Mouse (Mus musculus): Measurements from ENCODE around the gene Srrm4. TPM values are rescaled to one million over a fixed set of nuclear protein-coding genes. Genes with fewer than 3 reads are reported as not detected.

The Srrm4 gene
- total and polyA plus RNA-seq, 2 experiments from 2014 or later: 0.93 to 1.1 TPM

DNA sequence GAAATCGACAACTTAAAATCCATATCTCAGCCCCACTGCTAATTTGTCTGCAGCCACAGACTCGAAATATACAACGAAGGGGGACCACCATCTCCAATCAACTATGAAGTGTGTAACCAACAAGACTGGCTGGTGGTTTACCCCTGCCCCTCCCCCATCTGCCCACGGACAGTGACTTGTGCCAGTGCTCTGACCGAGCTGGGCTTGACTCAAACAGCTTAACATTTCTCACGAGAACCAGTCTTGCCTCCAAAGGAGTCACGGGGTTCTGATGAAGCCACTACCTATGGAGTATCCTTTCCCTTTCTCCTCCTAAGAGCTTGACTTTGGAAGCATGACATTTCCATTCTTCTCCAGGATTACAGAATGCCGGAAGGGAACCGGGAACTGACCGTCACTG lies 2.8 kb downstream of the Srrm4 start:
- TF ChIP-seq CTCF (IDR thresholded peaks at IDR 0.05; ENCODE audit: low read depth) (no peak), EP300 (IDR thresholded peaks at IDR 0.05; ENCODE audit: low read depth) (no peak)
- Histone ChIP-seq H3K4me3 (ENCODE audit: low read depth, low read length) (no peak overlapping the region), H3K36me3 (replicated peaks; ENCODE audit: control insufficient read depth, insufficient read depth, low read length) (no peaks in the 10 kb centered on the region), H3K27me3 (ENCODE audit: control insufficient read depth, insufficient read depth, low read length) (peaks cover 41% of the 10 kb centered on the region), H3K9me3 (replicated peaks; ENCODE audit: control insufficient read depth, low read length) (peaks cover 4% of the 10 kb centered on the region; the same call in 1 of the 2 replicates), H3K9ac (replicated peaks; ENCODE audit: low read depth, low read length) (no peak overlapping the region), H3K4me1 (ENCODE audit: control insufficient read depth, insufficient read depth) (no peaks in the 10 kb centered on the region), H3K4me2 (ENCODE audit: low read depth, low read length) (no peak overlapping the region), H3K27ac (ENCODE audit: low read depth) (no peak overlapping the region)
- ATAC-seq (ENCODE audit: insufficient read depth, low read depth): no peak
- DNase-seq (ENCODE audit: low spot score): no peak
- 42% methylated on average over 10 of the region's 10 CpGs for WGBS

DNA sequence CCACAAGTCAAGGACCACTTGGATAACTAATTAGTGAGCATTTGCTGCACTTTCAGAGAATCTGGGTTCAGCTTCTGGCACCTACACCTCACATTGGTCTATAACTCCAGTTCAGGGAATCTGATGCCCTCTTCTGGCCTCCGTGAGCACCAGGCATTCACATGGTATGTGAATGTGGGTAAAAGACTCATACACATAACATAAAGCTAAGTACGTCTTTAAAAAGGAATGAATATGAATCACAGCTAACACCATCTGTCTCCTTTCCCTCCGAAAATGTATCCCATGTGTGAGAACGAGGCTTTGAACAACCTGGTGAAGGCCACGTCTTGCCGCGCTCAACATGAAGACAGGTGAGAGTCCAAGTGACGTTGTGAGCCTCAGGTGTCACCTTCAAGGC lies 12.1 kb downstream of the Srrm4 start:
- WGBS: 82% methylated on average over 8 of the region's 8 CpGs
- Histone ChIP-seq H3K36me3 (replicated peaks; ENCODE audit: control insufficient read depth, insufficient read depth, low read length) (no peaks in the 10 kb centered on the region), H3K4me1 (ENCODE audit: control insufficient read depth, insufficient read depth) (no peaks in the 10 kb centered on the region), H3K27ac (ENCODE audit: low read depth) (no peak overlapping the region), H3K4me2 (ENCODE audit: low read depth, low read length) (no peak overlapping the region), H3K9me3 (replicated peaks; ENCODE audit: control insufficient read depth, low read length) (no peaks in the 10 kb centered on the region), H3K27me3 (ENCODE audit: control insufficient read depth, insufficient read depth, low read length) (no peaks in the 10 kb centered on the region), H3K4me3 (ENCODE audit: low read depth, low read length) (no peak overlapping the region), H3K9ac (replicated peaks; ENCODE audit: low read depth, low read length) (no peak overlapping the region)
- TF ChIP-seq EP300 (IDR thresholded peaks at IDR 0.05; ENCODE audit: low read depth) (no peak), CTCF (IDR thresholded peaks at IDR 0.05; ENCODE audit: low read depth) (no peak)
- DNase-seq (ENCODE audit: low spot score) (no peak), ATAC-seq (ENCODE audit: insufficient read depth, low read depth) (no peak)

DNA sequence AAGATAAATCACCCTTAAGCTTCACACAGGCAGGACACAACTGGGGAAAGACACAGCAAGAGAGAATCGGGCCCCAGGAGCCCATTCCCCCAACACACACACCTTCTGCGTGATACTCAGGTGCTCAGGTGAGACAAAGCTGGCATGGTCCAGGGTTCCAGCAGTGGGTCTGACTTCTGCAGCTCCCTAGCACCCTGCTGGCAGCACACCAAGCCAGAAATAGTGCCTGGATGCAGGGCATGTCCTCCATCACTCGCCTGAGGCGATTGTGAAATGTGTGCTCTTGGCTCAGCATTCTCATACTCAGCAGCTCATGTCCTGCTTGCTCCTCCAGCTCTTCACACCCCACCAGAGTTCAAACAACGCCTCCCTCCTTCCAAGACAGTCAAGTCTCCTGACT lies 14.5 kb downstream of the Srrm4 start:
- TF ChIP-seq CTCF (IDR thresholded peaks at IDR 0.05; ENCODE audit: low read depth): no peak
- no peak for TF ChIP-seq EP300 (IDR thresholded peaks at IDR 0.05; ENCODE audit: low read depth)
- no peak overlapping the region for H3K4me2 ChIP-seq (ENCODE audit: low read depth, low read length)
- H3K27me3 ChIP-seq (ENCODE audit: control insufficient read depth, insufficient read depth, low read length): no peaks in the 10 kb centered on the region
- H3K9me3 ChIP-seq (replicated peaks; ENCODE audit: control insufficient read depth, low read length): no peaks in the 10 kb centered on the region
- no peak overlapping the region for H3K9ac ChIP-seq (replicated peaks; ENCODE audit: low read depth, low read length)
- 62% methylated on average over 5 of the region's 5 CpGs for WGBS
- H3K4me3 ChIP-seq (ENCODE audit: low read depth, low read length): no peak overlapping the region
- no peaks in the 10 kb centered on the region for H3K36me3 ChIP-seq (replicated peaks; ENCODE audit: control insufficient read depth, insufficient read depth, low read length)
- no peaks in the 10 kb centered on the region for H3K4me1 ChIP-seq (ENCODE audit: control insufficient read depth, insufficient read depth)
- DNase-seq (ENCODE audit: low spot score) (no peak), ATAC-seq (ENCODE audit: insufficient read depth, low read depth) (no peak)
- H3K27ac ChIP-seq (ENCODE audit: low read depth): no peak overlapping the region

DNA sequence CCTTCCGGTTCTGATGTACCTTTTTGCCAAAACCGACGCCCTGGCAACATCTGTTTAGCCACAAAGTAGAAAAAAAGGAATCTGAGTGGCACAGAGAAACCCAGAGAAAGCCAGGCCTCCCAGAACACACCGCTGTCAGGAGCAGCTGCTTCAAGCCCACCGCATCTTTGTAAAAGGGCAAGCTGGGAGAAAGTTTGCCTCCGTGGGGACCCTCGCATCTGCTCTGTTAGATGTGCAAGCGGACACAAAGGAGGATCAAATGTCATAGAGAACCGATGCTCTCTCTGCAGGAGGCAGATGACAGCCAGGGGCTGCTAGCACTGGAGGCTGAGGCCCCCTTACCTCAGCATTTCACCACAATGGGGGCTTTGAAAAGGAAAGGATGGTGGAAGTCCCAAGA lies 18.3 kb downstream of the Srrm4 start:
- no peak overlapping the region for H3K4me3 ChIP-seq (ENCODE audit: low read depth, low read length)
- H3K27ac ChIP-seq (ENCODE audit: low read depth): no peak overlapping the region
- 37% methylated on average over 9 of the region's 9 CpGs for WGBS
- H3K9me3 ChIP-seq (replicated peaks; ENCODE audit: control insufficient read depth, low read length): no peaks in the 10 kb centered on the region
- H3K4me1 ChIP-seq (ENCODE audit: control insufficient read depth, insufficient read depth): no peaks in the 10 kb centered on the region
- H3K27me3 ChIP-seq (ENCODE audit: control insufficient read depth, insufficient read depth, low read length): no peaks in the 10 kb centered on the region; the same call in 1 of the 2 replicates
- no peak overlapping the region for H3K4me2 ChIP-seq (ENCODE audit: low read depth, low read length)
- no peaks in the 10 kb centered on the region for H3K36me3 ChIP-seq (replicated peaks; ENCODE audit: control insufficient read depth, insufficient read depth, low read length)
- DNase-seq (ENCODE audit: low spot score) (no peak), ATAC-seq (ENCODE audit: insufficient read depth, low read depth) (no peak)
- TF ChIP-seq EP300 (IDR thresholded peaks at IDR 0.05; ENCODE audit: low read depth) (no peak), CTCF (IDR thresholded peaks at IDR 0.05; ENCODE audit: low read depth) (no peak)
- H3K9ac ChIP-seq (replicated peaks; ENCODE audit: low read depth, low read length): no peak overlapping the region

DNA sequence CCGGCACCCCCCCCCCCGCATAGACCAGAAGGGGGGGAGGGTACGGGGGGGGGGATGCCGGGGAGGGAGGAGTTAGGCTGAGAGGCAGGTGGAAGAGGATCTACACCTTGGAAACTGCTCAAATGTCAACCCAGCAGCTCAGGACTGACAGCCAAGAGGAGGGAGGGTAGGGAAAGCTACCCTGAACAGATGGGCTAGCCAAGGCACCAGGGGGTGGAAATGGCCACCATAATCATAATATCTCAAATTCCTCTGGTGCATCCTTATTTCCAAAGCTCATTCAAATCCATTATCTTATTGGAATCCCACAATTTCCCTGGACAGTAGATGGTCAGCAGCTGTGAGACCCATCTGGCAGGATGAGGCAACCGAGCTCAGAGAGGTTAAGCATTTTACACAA lies 19.7 kb downstream of the Srrm4 start:
- Histone ChIP-seq H3K4me2 (ENCODE audit: low read depth, low read length) (no peak overlapping the region), H3K36me3 (replicated peaks; ENCODE audit: control insufficient read depth, insufficient read depth, low read length) (no peaks in the 10 kb centered on the region), H3K4me1 (ENCODE audit: control insufficient read depth, insufficient read depth) (no peaks in the 10 kb centered on the region), H3K27me3 (ENCODE audit: control insufficient read depth, insufficient read depth, low read length) (no peaks in the 10 kb centered on the region; the same call in 1 of the 2 replicates), H3K4me3 (ENCODE audit: low read depth, low read length) (no peak overlapping the region), H3K9me3 (replicated peaks; ENCODE audit: control insufficient read depth, low read length) (no peaks in the 10 kb centered on the region), H3K27ac (ENCODE audit: low read depth) (no peak overlapping the region), H3K9ac (replicated peaks; ENCODE audit: low read depth, low read length) (no peak overlapping the region)
- ATAC-seq (ENCODE audit: insufficient read depth, low read depth): no peak
- DNase-seq (ENCODE audit: low spot score): no peak
- WGBS: 65% methylated on average over 1 of the region's 5 CpGs
- TF ChIP-seq EP300 (IDR thresholded peaks at IDR 0.05; ENCODE audit: low read depth) (no peak), CTCF (IDR thresholded peaks at IDR 0.05; ENCODE audit: low read depth) (no peak)

DNA sequence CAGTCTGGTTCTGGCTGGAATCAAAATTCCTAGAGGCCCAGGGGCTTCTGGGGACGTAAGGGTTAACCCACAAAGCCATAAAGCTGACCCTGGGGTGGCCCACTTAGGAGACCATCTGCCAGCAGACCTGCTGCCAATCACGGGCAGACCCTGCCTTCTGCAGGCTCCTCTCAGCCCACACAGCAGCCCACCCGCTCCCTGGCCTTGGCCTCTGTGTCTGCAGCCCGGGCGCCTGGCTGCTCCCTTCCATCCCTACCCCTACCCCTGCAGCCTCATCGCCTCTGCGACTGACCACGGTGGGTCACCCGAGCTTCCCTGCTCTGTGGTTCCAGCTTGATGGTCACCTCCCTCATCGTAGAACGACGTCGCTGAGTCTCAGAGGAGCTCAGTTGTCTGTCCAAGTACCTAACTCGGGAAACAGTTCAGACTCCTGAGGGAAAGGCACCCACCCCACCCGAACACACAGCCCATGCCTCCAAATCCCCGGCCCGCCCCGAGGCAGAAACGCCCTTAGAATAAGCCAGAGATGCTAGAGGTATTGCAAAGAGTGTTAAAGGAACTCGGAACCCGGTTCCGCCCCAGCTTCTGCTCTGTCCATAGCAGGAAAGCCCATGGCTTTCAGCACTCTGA lies 20.3 kb downstream of the Srrm4 start:
- Histone ChIP-seq H3K4me3 (ENCODE audit: low read depth, low read length) (no peak overlapping the region), H3K27me3 (ENCODE audit: control insufficient read depth, insufficient read depth, low read length) (no peaks in the 10 kb centered on the region; the same call in 1 of the 2 replicates), H3K27ac (ENCODE audit: low read depth) (no peak overlapping the region), H3K9me3 (replicated peaks; ENCODE audit: control insufficient read depth, low read length) (no peaks in the 10 kb centered on the region), H3K4me2 (ENCODE audit: low read depth, low read length) (no peak overlapping the region), H3K9ac (replicated peaks; ENCODE audit: low read depth, low read length) (no peak overlapping the region), H3K4me1 (ENCODE audit: control insufficient read depth, insufficient read depth) (no peaks in the 10 kb centered on the region), H3K36me3 (replicated peaks; ENCODE audit: control insufficient read depth, insufficient read depth, low read length) (no peaks in the 10 kb centered on the region)
- ATAC-seq (ENCODE audit: insufficient read depth, low read depth): no peak
- no peak for TF ChIP-seq EP300 (IDR thresholded peaks at IDR 0.05; ENCODE audit: low read depth)
- TF ChIP-seq CTCF (IDR thresholded peaks at IDR 0.05; ENCODE audit: low read depth): no peak
- no peak for DNase-seq (ENCODE audit: low spot score)
- 12% methylated on average over 22 of the region's 22 CpGs for WGBS

Data from heart, postnatal 0 days (tissue).